Mouse (Mus musculus) liver, postnatal 0 days (tissue): ENCODE results near the gene Slc27a1.

ENCODE experiments used
- CTCF ChIP-seq: sonication (generic); IDR thresholded peaks from 2 replicates; pipeline ENCODE4 v1.5.1; 2016; ENCODE audit warnings: antibody characterized with exemption, low read depth
- EP300 ChIP-seq: IDR thresholded peaks from 2 replicates; pipeline ENCODE4 v1.6.1; 2016; ENCODE audit warnings: antibody characterized with exemption, low read depth, mild to moderate bottlenecking

DNA sequence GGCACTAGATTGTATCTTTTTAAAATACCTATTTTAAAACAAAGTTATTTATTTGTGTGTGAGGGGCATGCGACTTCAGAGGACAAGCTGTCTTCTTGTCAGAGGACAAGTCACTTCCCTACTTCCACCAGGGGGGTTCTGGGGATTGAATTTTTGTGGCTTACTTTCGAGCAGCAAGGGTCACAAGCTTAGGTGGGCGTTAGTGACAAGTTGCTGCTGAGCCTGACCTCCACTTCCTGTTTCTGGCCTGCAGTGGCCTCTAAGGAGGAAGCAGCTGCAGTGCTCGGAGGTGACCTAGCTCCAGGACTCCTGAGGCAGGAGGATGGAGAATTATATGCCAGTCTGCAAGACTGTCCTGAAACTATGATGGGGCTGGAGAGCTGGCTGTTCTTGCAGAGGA, 44.7 kb downstream of the Slc27a1 start:
- TF ChIP-seq EP300, result no peak
- TF ChIP-seq CTCF, result no peak
